Mouse (Mus musculus) brain, adult 2 months (tissue): ENCODE measurements around the gene Gm47841.

Experiments
- DNase-seq: peaks from one replicate; pipeline ENCODE4 v3.0.0; 2011; ENCODE audit warnings: low read depth, low spot score

The Gm47841 gene

GRCm38 (mm10) chr15:101047194-101047555 lies at the start of gene Gm47841:
Gm47841 (minus strand) TSS chr15:101047397.
- DNase-seq, result no peak

GRCm38 (mm10) chr15:101095392-101095791 lies 48.2 kb upstream of the Gm47841 start:
- no peak for DNase-seq

GRCm38 (mm10) chr15:101094979-101095378 lies 47.8 kb upstream of the Gm47841 start:
- no peak for DNase-seq

- no peak for DNase-seq
These were observed 46.8 kb upstream of the Gm47841 start for GRCm38 (mm10) chr15:101093988-101094387.

DNA sequence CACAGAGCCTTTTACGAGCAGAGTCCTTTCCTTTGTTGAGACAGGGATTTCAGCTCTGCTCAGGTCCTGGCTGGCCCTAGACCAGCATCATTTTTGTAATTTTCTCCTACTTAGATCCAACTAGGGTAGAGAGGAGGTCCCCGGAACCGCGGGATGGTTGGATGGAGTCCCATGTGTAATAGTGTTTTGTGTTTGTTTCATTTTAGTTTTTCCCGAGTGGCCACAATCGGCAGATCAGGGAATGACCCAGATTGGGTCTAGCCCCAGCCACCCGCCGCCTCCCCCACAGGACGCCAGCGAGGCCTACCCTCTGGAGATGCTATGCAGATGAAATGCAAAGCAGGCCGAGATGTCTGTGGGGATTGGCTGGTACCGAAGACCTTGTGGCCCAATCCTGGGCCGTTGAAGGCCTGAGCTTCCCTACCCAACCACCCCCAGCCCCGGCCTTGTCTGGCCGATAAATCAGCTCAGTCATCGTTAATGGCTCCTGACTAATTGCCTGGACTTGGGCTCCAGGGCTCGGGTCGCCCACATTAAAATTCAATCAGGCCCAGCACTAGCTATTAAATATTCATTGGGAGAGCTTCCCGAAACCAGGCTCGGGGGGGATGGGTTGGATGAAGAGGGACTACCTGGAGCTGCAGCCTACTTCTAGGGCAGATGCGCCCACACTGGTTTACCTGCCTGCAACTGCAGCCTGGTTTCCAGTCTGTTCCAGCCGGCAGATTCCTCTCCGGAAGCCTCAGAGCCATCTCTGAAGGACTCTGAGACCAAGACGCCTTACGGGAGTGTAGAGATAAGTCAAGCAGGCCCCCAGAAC lies 45.8 kb upstream of the Gm47841 start:
- peak; percentile 89 for DNase-seq

GRCm38 (mm10) chr15:101092121-101092828 lies 45.1 kb upstream of the Gm47841 start:
- peak; percentile 46 for DNase-seq

DNA sequence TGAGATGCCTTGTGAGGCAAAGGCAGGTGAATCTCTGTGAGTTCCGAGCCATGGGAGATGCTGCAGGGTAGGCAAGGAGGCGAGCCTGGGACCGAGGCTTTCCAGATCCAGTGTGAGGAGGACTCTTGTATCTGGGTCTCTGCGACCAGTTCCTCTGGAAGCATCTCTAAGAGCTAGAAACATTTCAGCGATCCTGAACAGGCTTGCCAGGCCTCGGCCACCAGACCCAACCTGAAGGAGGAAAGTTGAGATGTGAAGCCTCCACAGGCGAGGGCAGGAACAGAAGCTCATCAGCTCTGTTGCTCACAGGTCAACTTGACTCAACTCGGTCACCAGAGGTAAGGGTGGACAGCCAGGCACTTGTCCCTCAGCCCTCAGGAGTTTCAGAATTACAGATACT lies 44.4 kb upstream of the Gm47841 start:
- DNase-seq, result no peak

DNA sequence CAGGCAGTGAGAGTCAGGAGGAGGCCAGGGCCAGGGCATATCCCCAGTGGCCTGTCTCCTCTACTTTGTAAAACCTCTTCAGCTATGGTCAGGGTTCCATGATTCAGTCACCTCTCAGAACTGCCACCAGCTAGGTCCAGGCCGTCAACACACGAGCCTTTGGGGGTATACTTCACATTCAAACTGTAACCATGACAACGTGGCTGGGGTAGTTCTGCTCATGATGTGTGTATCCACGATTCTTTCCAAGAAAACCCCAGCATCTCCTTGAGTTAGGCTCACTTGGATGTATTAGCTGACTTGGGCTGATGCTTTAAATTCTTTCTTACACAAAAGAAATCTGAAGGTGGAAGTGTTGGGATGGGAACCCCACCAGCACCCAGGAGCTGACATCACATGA lies 41.1 kb upstream of the Gm47841 start:
- peak; percentile 27 for DNase-seq

DNA sequence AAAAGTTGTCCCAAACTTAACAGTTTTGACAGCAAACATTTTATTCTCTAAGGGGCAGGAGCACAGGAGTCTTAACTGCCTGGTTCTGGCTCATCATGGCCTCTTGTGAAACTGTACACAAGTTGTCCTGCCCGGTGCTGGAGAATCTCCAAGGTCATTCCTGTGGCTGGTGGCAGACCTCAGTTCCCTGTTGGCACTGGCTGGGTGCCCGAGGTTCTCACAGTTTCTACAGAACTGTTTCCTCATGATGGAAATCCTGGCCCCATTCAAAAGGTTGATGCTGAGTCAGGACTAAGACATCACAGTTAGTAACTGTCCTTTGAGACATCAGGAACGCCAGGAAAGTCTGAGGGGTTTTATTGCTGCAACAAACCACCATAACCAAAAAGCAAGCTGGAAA lies 39.8 kb upstream of the Gm47841 start:
- peak; percentile 20 for DNase-seq

DNA sequence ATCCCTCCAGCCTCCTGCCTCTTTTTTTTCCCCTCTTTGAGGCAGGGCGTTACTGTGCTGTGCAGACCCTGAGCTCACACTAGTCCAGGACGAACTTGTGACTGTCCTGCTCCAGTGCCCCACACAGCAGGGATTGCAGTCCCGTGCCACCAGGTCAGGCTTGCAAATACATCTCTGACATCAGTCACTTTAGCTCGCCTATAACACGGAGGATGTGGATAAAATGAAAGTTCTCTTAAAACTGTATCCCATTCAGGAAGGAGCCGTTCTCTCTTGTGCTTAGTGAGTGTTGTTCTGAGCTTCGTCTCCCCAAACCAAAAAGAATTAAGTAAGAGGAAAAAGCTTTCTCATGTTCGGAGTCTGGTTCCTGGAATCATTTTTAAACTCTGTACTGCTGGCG lies 39.3 kb upstream of the Gm47841 start:
- DNase-seq, result no peak

GRCm38 (mm10) chr15:101084499-101084898 lies 37.3 kb upstream of the Gm47841 start:
- no peak for DNase-seq

- DNase-seq, result no peak
These were observed 35.0 kb upstream of the Gm47841 start for GRCm38 (mm10) chr15:101082236-101082635.

- DNase-seq, result no peak
These were observed 33.9 kb upstream of the Gm47841 start for GRCm38 (mm10) chr15:101081035-101081548.

DNA sequence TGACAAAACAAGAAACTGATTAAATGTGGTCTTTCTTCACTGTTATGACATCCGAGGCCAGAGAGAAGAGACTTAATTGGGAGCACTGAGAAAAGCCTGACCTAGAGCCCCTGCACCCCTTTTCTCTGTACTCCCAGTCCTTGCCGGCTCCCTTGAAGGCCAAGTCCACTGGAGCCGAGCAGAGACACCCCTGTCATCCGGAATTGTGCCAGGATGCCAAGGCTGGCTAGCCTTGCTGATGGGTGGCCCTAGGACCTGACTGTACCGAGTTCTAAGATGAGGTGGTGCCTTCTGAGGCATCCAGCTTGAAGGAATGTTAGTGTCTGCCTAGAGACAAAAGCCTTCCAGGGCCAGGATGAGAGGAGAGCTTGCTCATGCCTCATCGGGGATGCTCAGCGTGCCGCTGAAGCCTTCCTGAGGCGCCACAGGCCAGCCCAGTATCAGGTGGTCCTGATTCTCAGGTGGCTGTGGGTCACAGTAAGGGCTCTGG lies 32.9 kb upstream of the Gm47841 start:
- DNase-seq, result no peak

GRCm38 (mm10) chr15:101078731-101079156 lies 31.5 kb upstream of the Gm47841 start:
- peak; percentile 65 for DNase-seq

DNA sequence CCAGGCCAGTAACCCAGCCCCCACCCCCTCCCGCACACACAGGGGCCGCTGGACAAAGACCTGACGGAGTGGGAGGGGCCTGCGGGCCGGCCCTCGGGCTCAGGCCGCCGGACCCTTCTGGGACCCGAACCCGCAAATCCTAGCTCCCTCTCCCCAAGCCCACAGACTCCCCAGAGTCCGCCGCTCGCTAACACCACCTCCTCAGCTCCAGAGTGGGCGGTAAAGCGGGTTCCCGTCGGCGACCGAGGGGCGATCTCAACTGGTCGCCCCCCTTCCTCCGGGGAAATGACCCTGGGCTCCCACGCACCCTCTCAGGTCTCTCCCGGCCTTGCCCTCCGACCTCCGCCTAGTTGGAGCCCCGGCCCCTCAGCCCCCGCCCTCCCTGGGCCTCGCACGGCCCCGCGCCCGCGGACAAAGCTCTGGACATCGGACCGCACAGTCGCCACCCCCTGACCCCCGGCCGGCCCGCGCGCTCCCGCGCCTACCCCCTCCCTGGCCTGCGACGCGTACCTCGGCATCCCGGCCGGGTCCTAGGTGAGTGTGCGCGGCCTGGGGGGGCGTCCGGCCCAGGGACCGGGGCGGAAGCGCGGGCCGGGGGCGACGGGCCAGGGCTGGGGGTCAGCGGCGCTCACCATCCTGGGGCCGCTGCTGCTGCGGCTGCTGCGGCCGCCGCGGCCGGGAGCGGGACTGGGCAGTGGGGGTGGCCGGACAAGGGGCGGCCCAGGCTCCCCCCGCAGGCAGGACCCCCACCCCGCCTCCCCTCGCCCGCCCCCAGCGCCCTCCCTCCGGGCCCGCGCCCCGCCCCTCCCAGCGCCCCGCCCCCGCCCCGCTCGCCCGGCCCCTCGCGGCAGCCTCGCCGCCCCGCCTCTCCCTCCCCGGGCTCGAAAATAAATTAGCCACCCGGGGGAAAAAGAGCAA lies 30.9 kb upstream of the Gm47841 start, which contains the start of gene Fignl2:
Gene Fignl2, minus strand, starts transcription at position 755 of the 918 bp plus-strand sequence.
- no peak for DNase-seq

- DNase-seq, result peak; percentile 10
These were observed 30.0 kb upstream of the Gm47841 start for GRCm38 (mm10) chr15:101077001-101077812.

GRCm38 (mm10) chr15:101076071-101077000 lies 29.1 kb upstream of the Gm47841 start:
- DNase-seq, result peak; percentile 40

DNA sequence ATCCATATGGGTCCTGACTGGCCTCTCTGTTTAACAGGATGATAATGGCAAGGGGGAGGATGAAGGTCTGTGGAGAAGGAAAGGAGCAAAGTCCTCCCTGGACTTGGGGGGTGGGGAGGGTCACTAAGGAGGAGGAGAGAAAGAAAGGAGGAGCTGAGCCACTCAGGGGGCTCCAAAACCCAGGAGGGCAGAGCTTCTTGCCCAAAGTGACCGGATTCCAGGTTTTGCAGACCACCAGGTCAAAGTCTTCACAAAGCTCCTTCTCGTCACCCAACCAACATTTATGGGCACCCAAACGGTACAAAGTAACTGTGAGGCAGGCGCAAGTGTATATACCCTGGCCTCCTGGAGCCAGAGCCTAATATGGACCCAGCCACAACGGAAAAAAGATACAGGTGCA lies 28.5 kb upstream of the Gm47841 start:
- no peak for DNase-seq
